Mouse (Mus musculus) midbrain, embryonic 13.5 days (tissue): Measurements from ENCODE around the gene Dusp1. TPM values are rescaled to one million over a fixed set of nuclear protein-coding genes. Genes with fewer than 3 reads are reported as not detected.

Experiments used
- ATAC-seq: fragments of 200-750 bp; cut with Nextera tagmentation; 2 replicates; pipeline ENCODE4 v1.8.0; 2017; ENCODE audit warnings: mild to moderate bottlenecking, moderate TSS enrichment, moderate library complexity
- H3K27ac ChIP-seq: fragments of 300-500 bp; sonication (generic); 2 replicates; pipeline ENCODE4 v1.5.1; 2015; ENCODE audit warnings: inconsistent platforms, mild to moderate bottlenecking, moderate library complexity
- H3K27me3 ChIP-seq: fragments of 300-500 bp; sonication (generic); 2 replicates; pipeline ENCODE4 v1.6.1; 2015; ENCODE audit warnings: mild to moderate bottlenecking, inconsistent platforms
- H3K36me3 ChIP-seq: fragments of 300-500 bp; sonication (generic); 2 replicates; pipeline ENCODE4 v1.6.1; 2015; ENCODE audit warnings: mild to moderate bottlenecking, inconsistent platforms
- H3K4me1 ChIP-seq: fragments of 300-500 bp; sonication (generic); replicated peaks from 2 replicates; pipeline ENCODE4 v1.6.1; 2015; ENCODE audit warnings: inconsistent platforms
- H3K4me2 ChIP-seq: fragments of 300-500 bp; sonication (generic); replicated peaks from 2 replicates; pipeline ENCODE4 v1.6.1; 2015; ENCODE audit warnings: moderate library complexity, mild to moderate bottlenecking, inconsistent platforms
- H3K4me3 ChIP-seq: fragments of 300-500 bp; sonication (generic); replicated peaks from 2 replicates; pipeline ENCODE4 v1.5.1; 2015; ENCODE audit warnings: mild to moderate bottlenecking, inconsistent platforms
- H3K9ac ChIP-seq: fragments of 300-500 bp; sonication (generic); replicated peaks from 2 replicates; pipeline ENCODE4 v1.6.1; 2015; ENCODE audit warnings: mild to moderate bottlenecking, inconsistent platforms
- H3K9me3 ChIP-seq: fragments of 300-500 bp; sonication (generic); 2 replicates; pipeline ENCODE4 v1.6.1; 2016; ENCODE audit warnings: mild to moderate bottlenecking, inconsistent platforms
- WGBS: fragments of 180-500 bp; shearing (Covaris S2); methylation state at CpG from one replicate; pipeline ENCODE4 v1.1.7; 2015; 5-methylcytosine and 5-hydroxymethylcytosine counted together
- polyA plus RNA-seq: library from polyadenylated mRNA; unstranded; fragments of >200 nt; fragmentation: Nextera tagmentation; extraction: Ambion mirVana; gene quantifications from 2 replicates; pipeline ENCODE4 v1.2.1, GENCODE M21; 2015

Dusp1 gene
- polyA plus RNA-seq, 1 experiment from 2014 or later, result 43.8 TPM

DNA sequence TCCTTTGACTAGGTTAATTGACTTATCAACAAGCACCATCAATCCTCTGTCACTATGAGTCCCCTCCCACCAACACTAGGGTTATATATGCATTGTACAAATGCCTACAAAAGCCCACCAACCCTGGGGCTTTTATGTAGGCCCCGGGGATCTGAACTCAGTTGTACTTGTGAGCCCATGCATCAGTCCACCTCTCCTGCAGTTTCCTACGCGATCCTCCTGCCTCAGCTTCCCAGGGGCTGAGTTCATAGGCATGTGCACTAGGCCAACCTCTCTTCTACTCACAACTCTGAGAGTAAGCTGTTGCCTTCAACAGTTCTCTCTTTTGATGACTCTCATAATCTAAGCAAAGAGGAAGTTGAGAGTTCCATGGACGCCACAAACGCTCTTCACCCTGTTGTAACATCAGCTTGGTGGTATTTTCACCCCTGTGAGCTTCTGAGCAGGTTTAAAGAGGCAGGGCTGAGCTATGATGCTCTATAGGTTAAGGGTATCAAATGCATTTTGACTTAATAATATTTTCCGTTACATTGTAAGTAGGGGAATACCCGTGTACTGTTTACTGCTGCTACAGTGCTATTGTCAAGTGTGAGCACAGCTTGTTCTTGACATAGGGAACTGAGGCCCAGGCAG lies 30.4 kb downstream of the Dusp1 start:
- Histone ChIP-seq H3K27ac (no peak overlapping the region), H3K9ac (no peak overlapping the region), H3K4me2 (no peak overlapping the region), H3K27me3 (no peaks in the 10 kb centered on the region), H3K36me3 (no peaks in the 10 kb centered on the region), H3K4me3 (no peak overlapping the region), H3K4me1 (no peaks in the 10 kb centered on the region), H3K9me3 (no peaks in the 10 kb centered on the region)
- 89% methylated on average over 7 of the region's 7 CpGs for WGBS
- no peak for ATAC-seq

- no peak overlapping the region for H3K9ac ChIP-seq
- no peak overlapping the region for H3K4me2 ChIP-seq
- no peaks in the 10 kb centered on the region for H3K27me3 ChIP-seq
- no peak for ATAC-seq
- WGBS, result 55% methylated on average over 3 of the region's 3 CpGs
- no peaks in the 10 kb centered on the region for H3K9me3 ChIP-seq
- H3K4me3 ChIP-seq, result no peak overlapping the region
- H3K36me3 ChIP-seq, result no peaks in the 10 kb centered on the region
- H3K4me1 ChIP-seq, result no peaks in the 10 kb centered on the region
- H3K27ac ChIP-seq, result no peak overlapping the region
Observed at GRCm38 (mm10) chr17:26530590-26531081, 31.3 kb downstream of the Dusp1 start.

DNA sequence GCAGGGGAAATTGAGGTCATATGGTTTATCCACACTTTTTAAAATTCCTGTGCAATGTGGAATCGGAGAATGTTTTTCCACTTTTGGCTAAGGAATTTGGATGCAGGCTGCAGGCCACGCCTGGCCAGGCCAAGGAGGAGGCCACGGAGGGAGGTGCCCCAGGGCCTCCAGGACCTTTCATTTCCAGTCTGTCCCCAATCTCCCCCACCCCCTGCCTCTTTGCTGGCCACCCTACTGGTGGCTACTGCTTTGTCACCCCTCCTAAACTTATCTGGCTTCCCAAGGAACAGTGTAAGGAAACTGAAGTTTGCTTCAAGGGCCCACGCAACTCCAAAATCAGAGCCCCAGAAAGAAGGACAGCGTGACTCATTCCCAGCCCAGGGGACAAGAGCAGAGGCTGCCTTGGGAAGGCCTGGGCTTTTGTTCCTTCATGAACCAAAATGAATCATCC lies 32.1 kb downstream of the Dusp1 start:
- no peak for ATAC-seq
- no peaks in the 10 kb centered on the region for H3K9me3 ChIP-seq
- no peak overlapping the region for H3K4me2 ChIP-seq
- no peaks in the 10 kb centered on the region for H3K4me1 ChIP-seq
- no peak overlapping the region for H3K4me3 ChIP-seq
- H3K9ac ChIP-seq, result no peak overlapping the region
- 85% methylated on average over 5 of the region's 5 CpGs for WGBS
- no peak overlapping the region for H3K27ac ChIP-seq
- H3K27me3 ChIP-seq, result no peaks in the 10 kb centered on the region
- no peaks in the 10 kb centered on the region for H3K36me3 ChIP-seq

DNA sequence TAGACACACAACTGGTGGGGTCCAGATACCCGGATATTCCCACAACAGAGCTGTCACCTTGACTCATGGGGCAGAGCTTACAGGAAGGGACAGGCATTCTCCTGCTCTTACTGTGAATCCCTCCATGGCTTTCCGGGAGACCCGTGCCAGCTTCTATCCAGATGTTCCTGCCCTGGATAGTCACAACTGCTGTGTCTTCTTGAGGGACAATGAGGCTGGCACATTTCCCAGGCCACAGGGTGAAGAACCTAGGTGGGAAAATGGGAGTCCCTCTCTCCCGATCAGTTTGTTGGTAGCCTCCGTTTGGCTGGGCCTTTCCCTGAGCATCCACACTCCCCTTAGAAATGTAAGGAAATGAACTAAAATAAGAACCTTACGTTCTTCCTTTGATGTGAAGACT lies 33.2 kb downstream of the Dusp1 start:
- no peak overlapping the region for H3K4me2 ChIP-seq
- H3K27me3 ChIP-seq, result no peaks in the 10 kb centered on the region
- no peak overlapping the region for H3K27ac ChIP-seq
- no peaks in the 10 kb centered on the region for H3K36me3 ChIP-seq
- 89% methylated on average over 6 of the region's 6 CpGs for WGBS
- ATAC-seq, result no peak
- no peaks in the 10 kb centered on the region for H3K4me1 ChIP-seq
- H3K9me3 ChIP-seq, result no peaks in the 10 kb centered on the region
- no peak overlapping the region for H3K9ac ChIP-seq
- H3K4me3 ChIP-seq, result no peak overlapping the region

GRCm38 (mm10) chr17:26527291-26527690 lies 34.6 kb downstream of the Dusp1 start:
- Histone ChIP-seq H3K36me3 (no peaks in the 10 kb centered on the region), H3K4me2 (no peak overlapping the region), H3K27me3 (no peaks in the 10 kb centered on the region), H3K9ac (no peak overlapping the region), H3K27ac (no peak overlapping the region), H3K4me1 (no peaks in the 10 kb centered on the region), H3K4me3 (no peak overlapping the region), H3K9me3 (no peaks in the 10 kb centered on the region)
- WGBS, result 94% methylated on average over 9 of the region's 9 CpGs
- no peak for ATAC-seq

DNA sequence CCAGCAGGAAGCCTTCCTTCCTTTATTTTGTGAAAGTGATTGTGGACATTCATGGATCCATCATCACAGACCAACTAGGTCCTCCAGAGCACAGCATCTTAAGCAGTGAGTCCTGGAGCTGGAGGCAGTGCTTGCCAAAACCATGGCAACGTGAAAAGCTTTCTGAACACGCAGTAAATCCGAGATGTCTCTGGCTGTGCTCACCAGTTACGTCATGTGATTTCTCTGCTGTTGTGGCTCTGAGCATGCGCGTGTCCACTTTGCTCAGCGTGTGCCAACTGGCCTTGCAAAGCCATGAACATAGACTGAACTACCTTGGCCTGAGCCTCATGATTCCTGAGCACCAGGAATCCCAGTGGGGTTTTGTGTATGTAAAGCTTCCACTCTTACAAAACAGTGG lies 36.6 kb downstream of the Dusp1 start:
- Histone ChIP-seq H3K4me3 (no peak overlapping the region), H3K4me1 (no peaks in the 10 kb centered on the region), H3K4me2 (no peak overlapping the region), H3K9me3 (no peaks in the 10 kb centered on the region), H3K36me3 (no peaks in the 10 kb centered on the region), H3K9ac (no peak overlapping the region), H3K27ac (no peak overlapping the region), H3K27me3 (no peaks in the 10 kb centered on the region)
- 63% methylated on average over 7 of the region's 7 CpGs for WGBS
- no peak for ATAC-seq

DNA sequence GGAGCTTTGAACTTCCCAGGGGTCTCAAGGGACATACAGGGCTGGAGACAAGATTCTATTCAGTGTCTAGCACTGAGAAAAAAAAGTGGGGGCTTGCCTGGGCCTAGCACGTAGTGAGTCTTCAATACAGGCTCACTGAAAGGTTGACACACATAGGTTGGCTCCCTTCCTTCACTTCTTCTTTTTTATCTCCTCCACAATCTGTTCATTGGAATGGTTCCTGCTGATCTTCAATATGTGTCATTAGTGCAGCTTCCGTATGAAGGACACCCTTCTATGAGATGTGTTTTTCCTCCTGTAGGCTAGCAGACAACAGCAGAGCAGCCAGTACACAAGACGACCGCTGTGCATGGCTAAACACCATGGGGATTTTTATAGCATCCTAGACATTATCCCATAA lies 37.1 kb downstream of the Dusp1 start:
- no peak for ATAC-seq
- no peaks in the 10 kb centered on the region for H3K27me3 ChIP-seq
- 90% methylated on average over 4 of the region's 4 CpGs for WGBS
- H3K27ac ChIP-seq, result no peak overlapping the region
- H3K36me3 ChIP-seq, result no peaks in the 10 kb centered on the region
- no peak overlapping the region for H3K9ac ChIP-seq
- H3K4me1 ChIP-seq, result no peaks in the 10 kb centered on the region
- no peaks in the 10 kb centered on the region for H3K9me3 ChIP-seq
- no peak overlapping the region for H3K4me2 ChIP-seq
- H3K4me3 ChIP-seq, result no peak overlapping the region

DNA sequence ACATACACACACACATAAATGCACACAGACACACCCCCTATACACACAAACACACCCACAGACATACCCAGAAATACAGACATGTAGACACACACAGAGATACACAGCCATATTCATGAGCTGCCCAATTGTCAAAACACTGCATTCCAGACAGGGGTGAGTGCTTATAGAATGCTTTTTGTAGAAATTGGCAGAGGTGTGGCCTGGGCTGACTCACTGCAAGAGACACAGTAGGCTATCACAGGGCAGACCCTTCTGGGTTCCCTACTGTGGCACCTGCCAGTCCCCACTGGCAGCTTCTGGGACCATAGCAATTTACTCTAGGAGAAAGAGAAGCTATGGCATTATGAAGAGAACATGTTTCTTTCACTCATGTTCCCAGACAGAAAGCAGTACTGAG lies 37.6 kb downstream of the Dusp1 start:
- Histone ChIP-seq H3K9ac (no peak overlapping the region), H3K27me3 (no peaks in the 10 kb centered on the region), H3K9me3 (no peaks in the 10 kb centered on the region), H3K4me1 (no peaks in the 10 kb centered on the region), H3K36me3 (no peaks in the 10 kb centered on the region), H3K27ac (no peak overlapping the region), H3K4me2 (no peak overlapping the region), H3K4me3 (no peak overlapping the region)
- no peak for ATAC-seq

DNA sequence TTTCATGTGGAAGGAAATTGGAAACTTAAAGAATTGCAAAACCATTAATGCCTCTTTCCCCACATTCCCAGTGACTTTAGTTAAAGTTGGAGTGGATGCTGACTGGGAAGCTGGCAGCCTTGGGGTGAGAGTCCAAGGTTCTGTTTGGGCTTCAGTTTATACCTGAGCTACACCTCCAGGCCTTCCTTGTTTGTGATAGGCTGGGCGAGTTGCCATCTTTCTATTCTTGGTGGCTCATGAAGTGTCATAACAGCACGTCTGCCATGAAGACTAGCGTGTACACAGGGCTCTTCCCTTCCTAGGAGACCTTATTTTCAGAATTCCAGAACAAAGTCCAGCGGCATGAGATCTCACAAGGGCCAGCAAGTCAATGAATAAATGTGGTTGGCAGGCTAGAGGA lies 39.2 kb downstream of the Dusp1 start:
- Histone ChIP-seq H3K27me3 (no peaks in the 10 kb centered on the region), H3K9me3 (no peaks in the 10 kb centered on the region), H3K36me3 (no peaks in the 10 kb centered on the region), H3K27ac (no peak overlapping the region), H3K4me1 (no peaks in the 10 kb centered on the region), H3K4me3 (no peak overlapping the region), H3K4me2 (no peak overlapping the region), H3K9ac (no peak overlapping the region)
- 74% methylated on average over 4 of the region's 4 CpGs for whole genome bisulfite sequencing
- no peak for ATAC-seq

GRCm38 (mm10) chr17:26518306-26518705 lies 43.6 kb downstream of the Dusp1 start:
- Histone ChIP-seq H3K4me1 (no peaks in the 10 kb centered on the region), H3K9ac (no peak overlapping the region), H3K9me3 (no peaks in the 10 kb centered on the region), H3K36me3 (no peaks in the 10 kb centered on the region), H3K27me3 (no peaks in the 10 kb centered on the region), H3K4me2 (no peak overlapping the region), H3K27ac (no peak overlapping the region), H3K4me3 (no peak overlapping the region)
- 88% methylated on average over 3 of the region's 3 CpGs for WGBS
- ATAC-seq, result no peak

- Histone ChIP-seq H3K27ac (no peak overlapping the region), H3K4me2 (no peak overlapping the region), H3K27me3 (no peaks in the 10 kb centered on the region), H3K9ac (no peak overlapping the region), H3K4me1 (no peaks in the 10 kb centered on the region), H3K36me3 (no peaks in the 10 kb centered on the region), H3K4me3 (no peak overlapping the region), H3K9me3 (no peaks in the 10 kb centered on the region)
- no peak for ATAC-seq
- 88% methylated on average over 4 of the region's 4 CpGs for WGBS
Observed at GRCm38 (mm10) chr17:26515675-26516074, 46.3 kb downstream of the Dusp1 start.

DNA sequence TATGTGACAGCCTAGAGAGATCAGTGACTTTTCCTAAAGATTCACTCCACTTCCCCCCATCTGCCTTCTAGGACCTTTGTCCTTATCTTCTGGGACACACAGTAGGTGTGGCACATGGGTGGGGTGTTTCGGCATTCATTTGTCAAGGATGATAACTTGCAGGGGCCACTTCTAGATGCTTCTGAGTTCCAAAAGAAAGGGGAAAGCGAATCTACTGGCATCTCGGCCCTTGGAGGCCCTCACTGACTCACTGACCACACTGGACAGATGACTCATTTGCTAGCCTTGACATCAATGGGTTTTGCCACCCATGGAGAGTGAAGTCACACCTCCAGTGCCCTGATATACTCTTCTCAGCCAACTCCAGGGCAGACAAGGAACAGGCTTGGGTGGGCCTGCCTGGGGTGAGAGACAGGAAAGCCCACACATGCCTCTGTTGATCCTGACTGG lies 47.3 kb downstream of the Dusp1 start:
- Histone ChIP-seq H3K36me3 (no peaks in the 10 kb centered on the region), H3K4me1 (no peaks in the 10 kb centered on the region), H3K4me3 (no peak overlapping the region), H3K27ac (no peak overlapping the region), H3K9me3 (no peaks in the 10 kb centered on the region), H3K4me2 (no peak overlapping the region), H3K9ac (no peak overlapping the region), H3K27me3 (no peaks in the 10 kb centered on the region)
- 91% methylated on average over 3 of the region's 3 CpGs for WGBS
- ATAC-seq, result no peak
